Mouse (Mus musculus) liver, embryonic 16.5 days (tissue): Measurements from ENCODE around the gene Slc36a1. TPM values are rescaled to one million over a fixed set of nuclear protein-coding genes. Genes with fewer than 3 reads are reported as not detected.
A peak's percentile ranks its signal among the peaks of the same experiment; 100 is the strongest.

Source experiments
- ATAC-seq: fragments of 200-750 bp; cut with Nextera tagmentation; 2 replicates; pipeline ENCODE4 v1.8.0; 2017; ENCODE audit warnings: low read depth, mild to moderate bottlenecking, moderate number of reproducible peaks, moderate library complexity
- H3K27ac ChIP-seq: fragments of 300-500 bp; sonication (generic); 2 replicates; pipeline ENCODE4 v1.5.1; 2014; ENCODE audit warnings: mild to moderate bottlenecking, low read length
- H3K27me3 ChIP-seq: fragments of 300-500 bp; sonication (generic); 2 replicates; pipeline ENCODE4 v1.6.1; 2014; ENCODE audit warnings: low read depth, low read length, mixed read lengths; ENCODE audit not compliant: control insufficient read depth, insufficient read depth
- H3K36me3 ChIP-seq: fragments of 300-500 bp; sonication (generic); 2 replicates; pipeline ENCODE4 v1.6.1; 2014; ENCODE audit warnings: mild to moderate bottlenecking; ENCODE audit not compliant: control insufficient read depth, insufficient read depth
- H3K4me1 ChIP-seq: fragments of 300-500 bp; sonication (generic); 2 replicates; pipeline ENCODE4 v1.6.1; 2014; ENCODE audit warnings: low read depth, low read length, mixed read lengths; ENCODE audit not compliant: control insufficient read depth
- H3K4me2 ChIP-seq: fragments of 300-500 bp; sonication (generic); 2 replicates; pipeline ENCODE4 v1.6.1; 2014; ENCODE audit warnings: low read depth, low read length, mixed read lengths
- H3K4me3 ChIP-seq: fragments of 300-500 bp; sonication (generic); 2 replicates; pipeline ENCODE4 v1.5.1; 2014; ENCODE audit warnings: low read depth, mild to moderate bottlenecking, low read length
- H3K9ac ChIP-seq: fragments of 300-500 bp; sonication (generic); 2 replicates; pipeline ENCODE4 v1.6.1; 2014; ENCODE audit warnings: low read depth, low read length
- H3K9me3 ChIP-seq: fragments of 300-500 bp; sonication (generic); replicated peaks from 2 replicates; pipeline ENCODE4 v1.6.1; 2016; ENCODE audit warnings: low read length; ENCODE audit not compliant: control insufficient read depth
- WGBS: fragments of 180-500 bp; shearing (Covaris S2); extraction: QIAGEN DNeasy Blood & Tissue Kit; methylation state at CpG from one replicate; pipeline ENCODE4 v1.1.7; 2014; ENCODE audit not compliant: insufficient replicate concordance; 5-methylcytosine and 5-hydroxymethylcytosine counted together
- polyA plus RNA-seq: library from polyadenylated mRNA; unstranded; fragments of >200 nt; fragmentation: Nextera tagmentation; extraction: Ambion mirVana; gene quantifications from 2 replicates; pipeline ENCODE4 v1.2.1, GENCODE M21; 2015

Slc36a1 gene
- polyA plus RNA-seq, 1 experiment from 2014 or later = 2.3 TPM

DNA sequence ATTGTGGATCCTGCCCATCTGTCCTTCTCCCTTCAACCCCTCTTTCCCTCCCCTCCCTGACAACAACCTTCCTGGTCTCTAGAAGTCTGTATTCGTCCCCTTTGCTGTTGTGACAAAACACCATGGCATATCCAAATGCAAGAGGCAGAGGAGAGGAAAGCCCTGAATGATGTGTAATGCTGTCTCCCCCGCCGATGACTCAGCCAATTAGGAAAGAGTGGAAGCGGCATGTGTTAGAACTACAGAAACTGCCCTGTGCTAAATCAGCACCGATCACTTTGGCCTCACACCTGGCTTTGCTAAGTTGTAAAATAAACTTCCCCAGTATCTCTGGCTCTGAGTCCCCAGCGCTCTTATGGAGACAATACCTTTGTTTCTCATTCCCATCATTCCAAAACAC is 7.1 kb upstream of the Slc36a1 start:
- H3K36me3 ChIP-seq = no peaks in the 10 kb centered on the region
- 24% methylated on average over 6 of the region's 6 CpGs for WGBS
- no peak for ATAC-seq

GRCm38 (mm10) chr11:55197740-55198510 is 6.2 kb upstream of the Slc36a1 start:
- no peak overlapping the region for H3K27ac ChIP-seq

More for the DNA sequence above, 7.1 kb upstream of the Slc36a1 start:
- Histone ChIP-seq H3K27ac (no peak overlapping the region), H3K4me3 (no peak overlapping the region), H3K4me2 (no peak overlapping the region), H3K4me1 (no peaks in the 10 kb centered on the region), H3K27me3 (no peaks in the 10 kb centered on the region), H3K9ac (no peak overlapping the region), H3K9me3 (no peaks in the 10 kb centered on the region)

GRCm38 (mm10) chr11:55204602-55205001 is 452 bp downstream of the Slc36a1 start:
- WGBS = 2% methylated on average over 17 of the region's 17 CpGs
- Histone ChIP-seq H3K27me3 (no peaks in the 10 kb centered on the region), H3K4me1 (peaks cover 11% of the 10 kb centered on the region), H3K9me3 (no peaks in the 10 kb centered on the region), H3K36me3 (no peaks in the 10 kb centered on the region), H3K9ac (peak overlapping the region; percentile 80), H3K27ac (0 out of 2 replicates have a peak overlapping the region, but pooled peaks have one; percentile 19), H3K4me3 (peak overlapping the region; percentile 88), H3K4me2 (peak overlapping the region; percentile 92)
- no peak for ATAC-seq

More at GRCm38 (mm10) chr11:55197740-55198510, 6.2 kb upstream of the Slc36a1 start:
- Histone ChIP-seq H3K9ac (no peak overlapping the region), H3K27me3 (no peaks in the 10 kb centered on the region), H3K4me1 (no peaks in the 10 kb centered on the region), H3K36me3 (no peaks in the 10 kb centered on the region), H3K4me2 (0 out of 2 replicates have a peak overlapping the region, but pooled peaks have one; percentile 5), H3K4me3 (no peak overlapping the region), H3K9me3 (no peaks in the 10 kb centered on the region)
- ATAC-seq = no peak
- 7% methylated on average over 8 of the region's 8 CpGs for WGBS

GRCm38 (mm10) chr11:55208001-55208690 is 4.0 kb downstream of the Slc36a1 start:
- 0 out of 2 replicates have a peak overlapping the region, but pooled peaks have one; percentile 1 for H3K9ac ChIP-seq
- peak; percentile 53 for ATAC-seq
- H3K4me3 ChIP-seq = no peak overlapping the region; the same call in 1 of the 2 replicates
- H3K4me1 ChIP-seq = peaks cover 14% of the 10 kb centered on the region
- peak overlapping the region; percentile 40 for H3K4me2 ChIP-seq
- no peaks in the 10 kb centered on the region for H3K27me3 ChIP-seq
- H3K9me3 ChIP-seq = no peaks in the 10 kb centered on the region
- no peaks in the 10 kb centered on the region for H3K36me3 ChIP-seq
- 30% methylated on average over 6 of the region's 6 CpGs for WGBS
- H3K27ac ChIP-seq = peak overlapping the region; percentile 83

DNA sequence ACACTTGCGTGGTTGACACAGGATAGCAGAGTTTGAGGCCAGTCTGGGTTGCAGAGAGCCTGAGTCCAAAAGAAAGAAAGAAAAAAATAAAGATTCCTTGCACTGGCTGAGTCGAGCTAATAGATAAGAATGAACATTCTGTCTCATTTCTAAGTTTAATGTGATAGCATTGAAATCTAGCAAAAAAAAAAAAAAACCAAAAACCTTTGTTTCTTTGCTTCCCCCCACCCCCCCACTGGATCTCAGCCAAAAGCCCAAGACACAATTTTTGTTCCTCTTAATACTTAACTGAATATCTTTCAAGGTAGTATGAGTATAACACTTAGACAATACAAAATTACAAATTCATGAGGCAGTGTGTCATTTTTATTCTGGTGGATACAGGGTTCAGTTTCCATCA is 4.9 kb downstream of the Slc36a1 start:
- H3K9ac ChIP-seq = no peak overlapping the region
- no peak for ATAC-seq
- no peaks in the 10 kb centered on the region for H3K9me3 ChIP-seq
- no peaks in the 10 kb centered on the region for H3K36me3 ChIP-seq
- 27% methylated on average over 2 of the region's 2 CpGs for WGBS
- H3K4me3 ChIP-seq = no peak overlapping the region
- peak overlapping the region; percentile 83 for H3K27ac ChIP-seq
- no peaks in the 10 kb centered on the region for H3K27me3 ChIP-seq
- H3K4me2 ChIP-seq = peak overlapping the region; percentile 40
- H3K4me1 ChIP-seq = peaks cover 14% of the 10 kb centered on the region

- Histone ChIP-seq H3K4me3 (no peak overlapping the region), H3K36me3 (no peaks in the 10 kb centered on the region), H3K9ac (no peak overlapping the region), H3K27me3 (no peaks in the 10 kb centered on the region), H3K4me1 (peaks cover 17% of the 10 kb centered on the region), H3K4me2 (peak overlapping the region; percentile 22; the same call in 1 of the 2 replicates), H3K27ac (peak overlapping the region; percentile 75), H3K9me3 (no peaks in the 10 kb centered on the region)
- peak; percentile 40 for ATAC-seq
- WGBS = 57% methylated on average over 6 of the region's 6 CpGs
These were observed 5.6 kb downstream of the Slc36a1 start for GRCm38 (mm10) chr11:55209626-55210353.

- Histone ChIP-seq H3K36me3 (no peaks in the 10 kb centered on the region), H3K9ac (no peak overlapping the region), H3K4me1 (peaks cover 13% of the 10 kb centered on the region), H3K4me3 (no peak overlapping the region), H3K9me3 (no peaks in the 10 kb centered on the region), H3K4me2 (no peak overlapping the region), H3K27me3 (no peaks in the 10 kb centered on the region), H3K27ac (no peak overlapping the region)
- ATAC-seq = no peak
- 56% methylated on average over 4 of the region's 4 CpGs for WGBS
These were observed 9.4 kb downstream of the Slc36a1 start for GRCm38 (mm10) chr11:55213518-55213917.

- 76% methylated on average over 5 of the region's 5 CpGs for WGBS
- peaks cover 13% of the 10 kb centered on the region for H3K4me1 ChIP-seq
These were observed 10.0 kb downstream of the Slc36a1 start for GRCm38 (mm10) chr11:55214161-55214560.

More at GRCm38 (mm10) chr11:55214161-55214560, 10.0 kb downstream of the Slc36a1 start:
- H3K27ac ChIP-seq = no peak overlapping the region
- no peak overlapping the region for H3K4me3 ChIP-seq
- no peaks in the 10 kb centered on the region for H3K27me3 ChIP-seq
- no peaks in the 10 kb centered on the region for H3K36me3 ChIP-seq
- ATAC-seq = no peak
- H3K9ac ChIP-seq = no peak overlapping the region
- H3K9me3 ChIP-seq = no peaks in the 10 kb centered on the region
- H3K4me2 ChIP-seq = no peak overlapping the region
